Mouse (Mus musculus) limb, embryonic 12.5 days (tissue): ENCODE measurements around the gene Arl6. TPM values are rescaled to one million over a fixed set of nuclear protein-coding genes. Genes with fewer than 3 reads are reported as not detected.

ENCODE experiments used
- ATAC-seq: fragments of 200-750 bp; cut with Nextera tagmentation; 2 replicates; pipeline ENCODE4 v1.8.0; 2017; ENCODE audit warnings: low read depth, moderate TSS enrichment; ENCODE audit not compliant: insufficient number of reproducible peaks, insufficient read depth, low FRiP score, low TSS enrichment
- H3K27ac ChIP-seq: fragments of 300-500 bp; sonication (generic); 2 replicates; pipeline ENCODE4 v1.5.1; 2016; ENCODE audit warnings: mild to moderate bottlenecking, moderate library complexity
- H3K27me3 ChIP-seq: fragments of 300-500 bp; sonication (generic); 2 replicates; pipeline ENCODE4 v1.6.1; 2016; ENCODE audit warnings: mild to moderate bottlenecking, moderate library complexity
- H3K36me3 ChIP-seq: fragments of 300-500 bp; sonication (generic); 2 replicates; pipeline ENCODE4 v1.6.1; 2016; ENCODE audit warnings: mild to moderate bottlenecking, moderate library complexity
- H3K4me1 ChIP-seq: fragments of 300-500 bp; sonication (generic); replicated peaks from 2 replicates; pipeline ENCODE4 v1.6.1; 2016
- H3K4me2 ChIP-seq: fragments of 300-500 bp; sonication (generic); 2 replicates; pipeline ENCODE4 v1.6.1; 2016; ENCODE audit warnings: mild to moderate bottlenecking, moderate library complexity
- H3K4me3 ChIP-seq: fragments of 300-500 bp; sonication (generic); replicated peaks from 2 replicates; pipeline ENCODE4 v1.5.1; 2016; ENCODE audit warnings: mild to moderate bottlenecking
- H3K9ac ChIP-seq: fragments of 300-500 bp; sonication (generic); replicated peaks from 2 replicates; pipeline ENCODE4 v1.6.1; 2016; ENCODE audit warnings: mild to moderate bottlenecking, moderate library complexity
- H3K9me3 ChIP-seq: fragments of 300-500 bp; sonication (generic); 2 replicates; pipeline ENCODE4 v1.6.1; 2016; ENCODE audit warnings: mild to moderate bottlenecking, moderate library complexity
- WGBS: fragments of 180-500 bp; shearing (Covaris S2); methylation state at CpG from one replicate; pipeline ENCODE4 v1.1.7; 2016; 5-methylcytosine and 5-hydroxymethylcytosine counted together
- polyA plus RNA-seq: library from polyadenylated mRNA; unstranded; fragments of >200 nt; fragmentation: Nextera tagmentation; extraction: Ambion mirVana; gene quantifications from 2 replicates; pipeline ENCODE4 v1.2.1, GENCODE M21; 2016

Arl6 gene
- polyA plus RNA-seq, 1 experiment from 2014 or later = 35.2 TPM

- no peak for ATAC-seq
Observed at GRCm38 (mm10) chr16:59586911-59587310, 52.3 kb downstream of the Arl6 start.

GRCm38 (mm10) chr16:59586276-59586675 is 52.9 kb downstream of the Arl6 start:
- H3K4me3 ChIP-seq = no peak overlapping the region
- ATAC-seq = no peak
- H3K9me3 ChIP-seq = no peaks in the 10 kb centered on the region
- H3K4me2 ChIP-seq = no peak overlapping the region
- H3K36me3 ChIP-seq = no peaks in the 10 kb centered on the region
- 54% methylated on average over 6 of the region's 6 CpGs for WGBS
- no peaks in the 10 kb centered on the region for H3K27me3 ChIP-seq
- no peak overlapping the region for H3K27ac ChIP-seq
- peaks cover 18% of the 10 kb centered on the region for H3K4me1 ChIP-seq
- H3K9ac ChIP-seq = no peak overlapping the region

More at GRCm38 (mm10) chr16:59586911-59587310, 52.3 kb downstream of the Arl6 start:
- WGBS = 86% methylated on average over 8 of the region's 8 CpGs
- H3K4me2 ChIP-seq = no peak overlapping the region
- H3K4me1 ChIP-seq = peaks cover 18% of the 10 kb centered on the region
- no peak overlapping the region for H3K9ac ChIP-seq
- H3K27ac ChIP-seq = no peak overlapping the region
- no peak overlapping the region for H3K4me3 ChIP-seq
- no peaks in the 10 kb centered on the region for H3K9me3 ChIP-seq
- no peaks in the 10 kb centered on the region for H3K36me3 ChIP-seq
- H3K27me3 ChIP-seq = no peaks in the 10 kb centered on the region

- Histone ChIP-seq H3K27me3 (no peaks in the 10 kb centered on the region), H3K9me3 (no peaks in the 10 kb centered on the region), H3K4me3 (no peak overlapping the region), H3K27ac (no peak overlapping the region), H3K36me3 (no peaks in the 10 kb centered on the region), H3K4me1 (peaks cover 18% of the 10 kb centered on the region), H3K4me2 (no peak overlapping the region), H3K9ac (no peak overlapping the region)
- WGBS = 79% methylated on average over 4 of the region's 4 CpGs
- no peak for ATAC-seq
Observed at GRCm38 (mm10) chr16:59585706-59586244, 53.4 kb downstream of the Arl6 start.

GRCm38 (mm10) chr16:59583515-59583914 is 55.7 kb downstream of the Arl6 start:
- H3K27me3 ChIP-seq = no peaks in the 10 kb centered on the region
- H3K4me3 ChIP-seq = no peak overlapping the region
- H3K27ac ChIP-seq = no peak overlapping the region
- peaks cover 16% of the 10 kb centered on the region for H3K4me1 ChIP-seq
- no peaks in the 10 kb centered on the region for H3K36me3 ChIP-seq
- ATAC-seq = no peak
- WGBS = 78% methylated on average over 5 of the region's 5 CpGs
- no peaks in the 10 kb centered on the region for H3K9me3 ChIP-seq
- H3K9ac ChIP-seq = no peak overlapping the region
- H3K4me2 ChIP-seq = no peak overlapping the region

- ATAC-seq = no peak
Observed at GRCm38 (mm10) chr16:59579237-59579636, 60.0 kb downstream of the Arl6 start.

GRCm38 (mm10) chr16:59573961-59574360 is 65.2 kb downstream of the Arl6 start:
- Histone ChIP-seq H3K27ac (no peak overlapping the region), H3K36me3 (no peaks in the 10 kb centered on the region), H3K9ac (no peak overlapping the region), H3K9me3 (no peaks in the 10 kb centered on the region), H3K27me3 (no peaks in the 10 kb centered on the region), H3K4me1 (peaks cover 7% of the 10 kb centered on the region; the same call in 1 of the 2 replicates), H3K4me2 (no peak overlapping the region), H3K4me3 (no peak overlapping the region)
- ATAC-seq = no peak
- WGBS = 87% methylated on average over 11 of the region's 11 CpGs

More at GRCm38 (mm10) chr16:59579237-59579636, 60.0 kb downstream of the Arl6 start:
- Histone ChIP-seq H3K36me3 (no peaks in the 10 kb centered on the region), H3K27ac (no peak overlapping the region), H3K4me1 (no peaks in the 10 kb centered on the region), H3K27me3 (no peaks in the 10 kb centered on the region), H3K9ac (no peak overlapping the region), H3K4me3 (no peak overlapping the region), H3K9me3 (no peaks in the 10 kb centered on the region), H3K4me2 (no peak overlapping the region)
- WGBS = 90% methylated on average over 8 of the region's 8 CpGs

- H3K27me3 ChIP-seq = no peaks in the 10 kb centered on the region
- ATAC-seq = no peak
- H3K9ac ChIP-seq = no peak overlapping the region
- H3K4me2 ChIP-seq = no peak overlapping the region
- 66% methylated on average over 3 of the region's 3 CpGs for WGBS
- H3K4me1 ChIP-seq = peaks cover 12% of the 10 kb centered on the region
- no peak overlapping the region for H3K4me3 ChIP-seq
- no peaks in the 10 kb centered on the region for H3K36me3 ChIP-seq
- H3K27ac ChIP-seq = no peak overlapping the region
- no peaks in the 10 kb centered on the region for H3K9me3 ChIP-seq
Observed at GRCm38 (mm10) chr16:59572685-59573084, 66.5 kb downstream of the Arl6 start.

GRCm38 (mm10) chr16:59570807-59571206 is 68.4 kb downstream of the Arl6 start:
- Histone ChIP-seq H3K4me1 (peaks cover 17% of the 10 kb centered on the region), H3K9me3 (no peaks in the 10 kb centered on the region), H3K4me2 (no peak overlapping the region), H3K4me3 (no peak overlapping the region), H3K9ac (no peak overlapping the region), H3K36me3 (no peaks in the 10 kb centered on the region), H3K27me3 (no peaks in the 10 kb centered on the region), H3K27ac (no peak overlapping the region)
- ATAC-seq = no peak
- 91% methylated on average over 8 of the region's 8 CpGs for WGBS

- no peak for ATAC-seq
- Histone ChIP-seq H3K27me3 (no peaks in the 10 kb centered on the region), H3K4me1 (peaks cover 17% of the 10 kb centered on the region), H3K9ac (no peak overlapping the region), H3K9me3 (no peaks in the 10 kb centered on the region), H3K4me3 (no peak overlapping the region), H3K27ac (no peak overlapping the region), H3K36me3 (0 out of 2 replicates have a peak, but pooled peaks cover 4% of the 10 kb centered on the region), H3K4me2 (no peak overlapping the region)
- WGBS = 84% methylated on average over 8 of the region's 8 CpGs
Observed at GRCm38 (mm10) chr16:59569837-59570236, 69.4 kb downstream of the Arl6 start.

- 58% methylated on average over 10 of the region's 10 CpGs for WGBS
- Histone ChIP-seq H3K4me2 (no peak overlapping the region), H3K4me3 (no peak overlapping the region), H3K27me3 (no peaks in the 10 kb centered on the region), H3K27ac (peak overlapping the region; percentile 66), H3K9ac (no peak overlapping the region), H3K9me3 (no peaks in the 10 kb centered on the region), H3K4me1 (peaks cover 17% of the 10 kb centered on the region), H3K36me3 (0 out of 2 replicates have a peak, but pooled peaks cover 4% of the 10 kb centered on the region)
- 0 out of 2 replicates have a peak, but pooled peaks have one; percentile 26 for ATAC-seq
Observed at GRCm38 (mm10) chr16:59567721-59568381, 71.3 kb downstream of the Arl6 start.

- no peak for ATAC-seq
- Histone ChIP-seq H3K4me3 (no peak overlapping the region), H3K36me3 (0 out of 2 replicates have a peak, but pooled peaks cover 4% of the 10 kb centered on the region), H3K9ac (no peak overlapping the region), H3K27me3 (no peaks in the 10 kb centered on the region), H3K9me3 (no peaks in the 10 kb centered on the region), H3K4me2 (no peak overlapping the region), H3K27ac (0 out of 2 replicates have a peak overlapping the region, but pooled peaks have one; percentile 4), H3K4me1 (peaks cover 17% of the 10 kb centered on the region)
- 79% methylated on average over 4 of the region's 4 CpGs for WGBS
Observed at GRCm38 (mm10) chr16:59566437-59566836, 72.8 kb downstream of the Arl6 start.
